Mouse (Mus musculus) midbrain, embryonic 11.5 days (tissue): ENCODE measurements around the gene Prpf40b. TPM values are rescaled to one million over a fixed set of nuclear protein-coding genes. Genes with fewer than 3 reads are reported as not detected.

Experiments
- ATAC-seq: fragments of 200-750 bp; cut with Nextera tagmentation; 2 replicates; pipeline ENCODE4 v1.8.0; 2017; ENCODE audit warnings: moderate TSS enrichment, moderate library complexity; ENCODE audit not compliant: low FRiP score
- DNase-seq: peaks from one replicate; pipeline ENCODE4 v3.0.0; 2015; ENCODE audit warnings: low spot score; ENCODE audit errors: missing footprints
- H3K27ac ChIP-seq: fragments of 300-500 bp; sonication (generic); 2 replicates; pipeline ENCODE4 v1.5.1; 2014; ENCODE audit warnings: low read depth, low read length
- H3K27me3 ChIP-seq: fragments of 300-500 bp; sonication (generic); 2 replicates; pipeline ENCODE4 v1.6.1; 2014; ENCODE audit warnings: mild to moderate bottlenecking, low read length, moderate library complexity, mixed read lengths; ENCODE audit not compliant: control insufficient read depth, insufficient read depth
- H3K36me3 ChIP-seq: fragments of 300-500 bp; sonication (generic); 2 replicates; pipeline ENCODE4 v1.6.1; 2014; ENCODE audit warnings: mild to moderate bottlenecking, low read length, moderate library complexity, mixed read lengths; ENCODE audit not compliant: control insufficient read depth, insufficient read depth
- H3K4me1 ChIP-seq: fragments of 300-500 bp; sonication (generic); 2 replicates; pipeline ENCODE4 v1.6.1; 2014; ENCODE audit warnings: low read length; ENCODE audit not compliant: control insufficient read depth, insufficient read depth
- H3K4me2 ChIP-seq: fragments of 300-500 bp; sonication (generic); 2 replicates; pipeline ENCODE4 v1.6.1; 2014; ENCODE audit warnings: mild to moderate bottlenecking, moderate library complexity
- H3K4me3 ChIP-seq: fragments of 300-500 bp; sonication (generic); 2 replicates; pipeline ENCODE4 v1.5.1; 2014; ENCODE audit warnings: low read depth, low read length
- H3K9ac ChIP-seq: fragments of 300-500 bp; sonication (generic); 2 replicates; pipeline ENCODE4 v1.6.1; 2014; ENCODE audit warnings: low read length
- H3K9me3 ChIP-seq: fragments of 300-500 bp; sonication (generic); 2 replicates; pipeline ENCODE4 v1.6.1; 2016; ENCODE audit warnings: low read length; ENCODE audit not compliant: control insufficient read depth
- WGBS: fragments of 180-500 bp; shearing (Covaris S2); extraction: QIAGEN DNeasy Blood & Tissue Kit; methylation state at CpG from one replicate; pipeline ENCODE4 v1.1.7; 2014; 5-methylcytosine and 5-hydroxymethylcytosine counted together
- polyA plus RNA-seq: library from polyadenylated mRNA; unstranded; fragments of >200 nt; fragmentation: Nextera tagmentation; extraction: Ambion mirVana; gene quantifications from 2 replicates; pipeline ENCODE4 v1.2.1, GENCODE M21; 2014

Prpf40b gene
- polyA plus RNA-seq, 1 experiment from 2014 or later = 41.6 TPM

GRCm38 (mm10) chr15:99332921-99333675 lies 38.2 kb downstream of the Prpf40b start:
- Histone ChIP-seq H3K27me3 (no peaks in the 10 kb centered on the region), H3K4me2 (no peak overlapping the region), H3K27ac (no peak overlapping the region; the same call in 1 of the 2 replicates), H3K4me1 (no peaks in the 10 kb centered on the region; the same call in 1 of the 2 replicates), H3K9me3 (no peaks in the 10 kb centered on the region), H3K9ac (no peak overlapping the region; the same call in 1 of the 2 replicates), H3K36me3 (no peaks in the 10 kb centered on the region), H3K4me3 (no peak overlapping the region)
- 63% methylated on average over 9 of the region's 9 CpGs for WGBS
- DNase-seq (no peak), ATAC-seq (no peak)

- ATAC-seq (no peak), DNase-seq (no peak)
- no peak overlapping the region for H3K9ac ChIP-seq
- WGBS = 83% methylated on average over 3 of the region's 3 CpGs
- H3K9me3 ChIP-seq = no peaks in the 10 kb centered on the region
- no peak overlapping the region for H3K4me3 ChIP-seq
- H3K36me3 ChIP-seq = no peaks in the 10 kb centered on the region
- no peaks in the 10 kb centered on the region for H3K27me3 ChIP-seq
- no peaks in the 10 kb centered on the region; the same call in 1 of the 2 replicates for H3K4me1 ChIP-seq
- no peak overlapping the region for H3K4me2 ChIP-seq
- no peak overlapping the region; the same call in 1 of the 2 replicates for H3K27ac ChIP-seq
These were observed 38.8 kb downstream of the Prpf40b start for GRCm38 (mm10) chr15:99333676-99334065.

GRCm38 (mm10) chr15:99334500-99334899 lies 39.6 kb downstream of the Prpf40b start:
- no peak overlapping the region for H3K4me2 ChIP-seq
- no peak for ATAC-seq
- H3K27ac ChIP-seq = no peak overlapping the region
- no peak for DNase-seq
- H3K36me3 ChIP-seq = no peaks in the 10 kb centered on the region
- WGBS = 92% methylated on average over 6 of the region's 6 CpGs
- H3K27me3 ChIP-seq = no peaks in the 10 kb centered on the region
- no peaks in the 10 kb centered on the region for H3K9me3 ChIP-seq
- H3K4me1 ChIP-seq = no peaks in the 10 kb centered on the region; the same call in 1 of the 2 replicates
- H3K9ac ChIP-seq = no peak overlapping the region
- H3K4me3 ChIP-seq = no peak overlapping the region

GRCm38 (mm10) chr15:99335801-99336320 lies 41.0 kb downstream of the Prpf40b start:
- H3K27me3 ChIP-seq = no peaks in the 10 kb centered on the region
- no peak overlapping the region for H3K9ac ChIP-seq
- ATAC-seq = no peak
- 85% methylated on average over 8 of the region's 8 CpGs for WGBS
- H3K9me3 ChIP-seq = no peaks in the 10 kb centered on the region
- no peak overlapping the region for H3K4me3 ChIP-seq
- H3K4me1 ChIP-seq = peaks cover 3% of the 10 kb centered on the region; the same call in 1 of the 2 replicates
- H3K27ac ChIP-seq = no peak overlapping the region
- no peaks in the 10 kb centered on the region for H3K36me3 ChIP-seq
- H3K4me2 ChIP-seq = no peak overlapping the region
- DNase-seq = no peak

- no peaks in the 10 kb centered on the region for H3K9me3 ChIP-seq
- H3K9ac ChIP-seq = no peak overlapping the region
- H3K36me3 ChIP-seq = no peaks in the 10 kb centered on the region
- ATAC-seq = no peak
- H3K4me3 ChIP-seq = no peak overlapping the region
- DNase-seq = no peak
- 87% methylated on average over 2 of the region's 2 CpGs for WGBS
- H3K4me1 ChIP-seq = peaks cover 3% of the 10 kb centered on the region; the same call in 1 of the 2 replicates
- no peaks in the 10 kb centered on the region for H3K27me3 ChIP-seq
- H3K4me2 ChIP-seq = no peak overlapping the region
- H3K27ac ChIP-seq = no peak overlapping the region
These were observed 44.0 kb downstream of the Prpf40b start for GRCm38 (mm10) chr15:99338916-99339315.

- H3K27me3 ChIP-seq = no peaks in the 10 kb centered on the region
- H3K4me3 ChIP-seq = no peak overlapping the region
- 55% methylated on average over 6 of the region's 6 CpGs for WGBS
- no peak overlapping the region for H3K4me2 ChIP-seq
- H3K27ac ChIP-seq = no peak overlapping the region
- H3K9me3 ChIP-seq = no peaks in the 10 kb centered on the region
- no peak for DNase-seq
- H3K36me3 ChIP-seq = no peaks in the 10 kb centered on the region
- ATAC-seq = no peak
- H3K4me1 ChIP-seq = peaks cover 3% of the 10 kb centered on the region; the same call in 1 of the 2 replicates
- no peak overlapping the region for H3K9ac ChIP-seq
These were observed 44.8 kb downstream of the Prpf40b start for GRCm38 (mm10) chr15:99339669-99340068.

GRCm38 (mm10) chr15:99341102-99341501 lies 46.2 kb downstream of the Prpf40b start:
- Histone ChIP-seq H3K4me1 (peaks cover 3% of the 10 kb centered on the region; the same call in 1 of the 2 replicates), H3K36me3 (no peaks in the 10 kb centered on the region), H3K27me3 (no peaks in the 10 kb centered on the region), H3K9ac (no peak overlapping the region), H3K4me3 (no peak overlapping the region), H3K27ac (no peak overlapping the region), H3K4me2 (no peak overlapping the region), H3K9me3 (no peaks in the 10 kb centered on the region)
- WGBS = 99% methylated on average over 3 of the region's 3 CpGs
- DNase-seq = no peak
- ATAC-seq = no peak

- Histone ChIP-seq H3K36me3 (no peaks in the 10 kb centered on the region), H3K9ac (no peak overlapping the region), H3K4me3 (no peak overlapping the region), H3K27me3 (no peaks in the 10 kb centered on the region), H3K27ac (no peak overlapping the region), H3K9me3 (no peaks in the 10 kb centered on the region), H3K4me2 (no peak overlapping the region), H3K4me1 (peaks cover 3% of the 10 kb centered on the region; the same call in 1 of the 2 replicates)
- 49% methylated on average over 9 of the region's 9 CpGs for WGBS
- no peak for ATAC-seq
- no peak for DNase-seq
These were observed 47.5 kb downstream of the Prpf40b start for GRCm38 (mm10) chr15:99342194-99342981.
